Mouse (Mus musculus): ENCODE results near the gene Mfsd4a. TPM values are rescaled to one million over a fixed set of nuclear protein-coding genes. Genes with fewer than 3 reads are reported as not detected.
A peak's percentile ranks its signal among the peaks of the same experiment; 100 is the strongest.

The Mfsd4a gene
- total and polyA plus RNA-seq, 2 experiments from 2014 or later = 4.5 to 6.4 TPM

GRCm38 (mm10) chr1:132004574-132005180, 63.2 kb downstream of the Mfsd4a start:
- H3K9me3 ChIP-seq (replicated peaks; ENCODE audit: control insufficient read depth, low read length) = no peaks in the 10 kb centered on the region
- no peak for ATAC-seq (ENCODE audit: insufficient read depth, low read depth)
- peak overlapping the region; percentile 63 for H3K27ac ChIP-seq (ENCODE audit: low read depth)
- DNase-seq (ENCODE audit: low spot score) = no peak
- no peak overlapping the region for H3K4me3 ChIP-seq (ENCODE audit: low read depth, low read length)
- no peaks in the 10 kb centered on the region for H3K27me3 ChIP-seq (ENCODE audit: control insufficient read depth, insufficient read depth, low read length)
- H3K9ac ChIP-seq (replicated peaks; ENCODE audit: low read depth, low read length) = no peak overlapping the region
- TF ChIP-seq CTCF (IDR thresholded peaks at IDR 0.05; ENCODE audit: low read depth) (no peak), EP300 (IDR thresholded peaks at IDR 0.05; ENCODE audit: low read depth) (no peak)
- H3K36me3 ChIP-seq (replicated peaks; ENCODE audit: control insufficient read depth, insufficient read depth, low read length) = no peaks in the 10 kb centered on the region
- H3K4me1 ChIP-seq (ENCODE audit: control insufficient read depth, insufficient read depth) = peaks cover 12% of the 10 kb centered on the region
- H3K4me2 ChIP-seq (ENCODE audit: low read depth, low read length) = no peak overlapping the region
- 69% methylated on average over 6 of the region's 6 CpGs for WGBS

DNA sequence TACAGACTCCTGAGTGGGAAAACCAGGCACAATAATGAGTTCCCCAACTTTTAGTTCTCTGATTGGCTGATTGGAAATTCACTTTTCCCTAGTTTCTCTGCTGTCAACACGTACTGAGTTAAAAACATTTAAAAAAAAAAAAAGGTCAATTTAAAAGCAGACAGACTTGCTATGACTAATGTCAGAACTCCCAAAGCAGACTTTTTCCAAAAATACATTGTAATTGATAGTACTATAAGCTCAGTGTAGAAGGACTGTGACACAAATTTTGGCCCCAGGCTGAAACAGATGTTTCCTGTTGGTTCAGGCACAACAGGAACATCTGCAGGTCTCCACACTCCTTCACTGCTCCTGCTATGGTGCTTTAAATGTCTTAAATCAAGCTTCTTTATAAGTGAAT, 64.0 kb downstream of the Mfsd4a start:
- peak overlapping the region; percentile 63 for H3K27ac ChIP-seq (ENCODE audit: low read depth)
- H3K4me3 ChIP-seq (ENCODE audit: low read depth, low read length) = no peak overlapping the region
- no peaks in the 10 kb centered on the region for H3K36me3 ChIP-seq (replicated peaks; ENCODE audit: control insufficient read depth, insufficient read depth, low read length)
- TF ChIP-seq CTCF (IDR thresholded peaks at IDR 0.05; ENCODE audit: low read depth) (no peak), EP300 (IDR thresholded peaks at IDR 0.05; ENCODE audit: low read depth) (peak; percentile 61; the same call in 1 of the 2 replicates)
- no peaks in the 10 kb centered on the region for H3K27me3 ChIP-seq (ENCODE audit: control insufficient read depth, insufficient read depth, low read length)
- DNase-seq (ENCODE audit: low spot score) (peak; percentile 60), ATAC-seq (ENCODE audit: insufficient read depth, low read depth) (no peak)
- H3K9ac ChIP-seq (replicated peaks; ENCODE audit: low read depth, low read length) = no peak overlapping the region
- H3K4me1 ChIP-seq (ENCODE audit: control insufficient read depth, insufficient read depth) = peaks cover 6% of the 10 kb centered on the region
- no peak overlapping the region for H3K4me2 ChIP-seq (ENCODE audit: low read depth, low read length)
- WGBS = 48% methylated on average over 1 of the region's 1 CpGs
- H3K9me3 ChIP-seq (replicated peaks; ENCODE audit: control insufficient read depth, low read length) = no peaks in the 10 kb centered on the region

- H3K9me3 ChIP-seq (replicated peaks; ENCODE audit: control insufficient read depth, low read length) = no peaks in the 10 kb centered on the region
- WGBS = 52% methylated on average over 2 of the region's 2 CpGs
Observed at GRCm38 (mm10) chr1:132003111-132003510, 64.8 kb downstream of the Mfsd4a start.

GRCm38 (mm10) chr1:132001880-132002330, 66.0 kb downstream of the Mfsd4a start:
- WGBS = 73% methylated on average over 4 of the region's 4 CpGs
- TF ChIP-seq CTCF (IDR thresholded peaks at IDR 0.05; ENCODE audit: low read depth) = no peak
- TF ChIP-seq EP300 (IDR thresholded peaks at IDR 0.05; ENCODE audit: low read depth) = no peak

More at GRCm38 (mm10) chr1:132003111-132003510, 64.8 kb downstream of the Mfsd4a start:
- no peak for TF ChIP-seq EP300 (IDR thresholded peaks at IDR 0.05; ENCODE audit: low read depth)
- TF ChIP-seq CTCF (IDR thresholded peaks at IDR 0.05; ENCODE audit: low read depth) = no peak
- H3K27ac ChIP-seq (ENCODE audit: low read depth) = peak overlapping the region; percentile 36
- H3K4me1 ChIP-seq (ENCODE audit: control insufficient read depth, insufficient read depth) = peaks cover 4% of the 10 kb centered on the region; the same call in 1 of the 2 replicates
- H3K4me2 ChIP-seq (ENCODE audit: low read depth, low read length) = no peak overlapping the region
- no peaks in the 10 kb centered on the region for H3K27me3 ChIP-seq (ENCODE audit: control insufficient read depth, insufficient read depth, low read length)
- H3K36me3 ChIP-seq (replicated peaks; ENCODE audit: control insufficient read depth, insufficient read depth, low read length) = no peaks in the 10 kb centered on the region
- DNase-seq (ENCODE audit: low spot score) (no peak), ATAC-seq (ENCODE audit: insufficient read depth, low read depth) (no peak)
- no peak overlapping the region for H3K9ac ChIP-seq (replicated peaks; ENCODE audit: low read depth, low read length)
- H3K4me3 ChIP-seq (ENCODE audit: low read depth, low read length) = no peak overlapping the region

DNA sequence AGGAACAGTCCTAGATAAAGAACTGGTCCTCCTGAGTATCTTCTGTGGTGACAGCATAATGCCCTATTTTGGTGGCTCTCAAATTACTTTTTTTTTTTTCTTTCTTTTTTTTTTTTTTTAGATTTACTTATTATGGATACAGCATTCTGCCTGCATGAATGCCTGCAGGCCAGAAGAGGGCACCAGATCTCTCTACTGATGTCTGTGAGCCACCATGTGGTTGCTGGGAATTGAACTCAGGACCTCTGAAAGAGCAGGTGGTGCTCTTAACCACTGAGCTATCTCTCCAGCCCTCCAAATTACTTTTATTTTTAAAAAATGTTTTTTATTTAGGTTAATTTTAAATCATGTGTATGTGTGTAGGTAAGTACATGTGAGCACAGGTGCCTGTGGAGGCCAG, 67.4 kb downstream of the Mfsd4a start:
- Histone ChIP-seq H3K9ac (replicated peaks; ENCODE audit: low read depth, low read length) (no peak overlapping the region), H3K4me2 (ENCODE audit: low read depth, low read length) (no peak overlapping the region), H3K4me1 (ENCODE audit: control insufficient read depth, insufficient read depth) (no peaks in the 10 kb centered on the region), H3K27ac (ENCODE audit: low read depth) (no peak overlapping the region), H3K27me3 (ENCODE audit: control insufficient read depth, insufficient read depth, low read length) (no peaks in the 10 kb centered on the region), H3K9me3 (replicated peaks; ENCODE audit: control insufficient read depth, low read length) (no peaks in the 10 kb centered on the region), H3K4me3 (ENCODE audit: low read depth, low read length) (no peak overlapping the region), H3K36me3 (replicated peaks; ENCODE audit: control insufficient read depth, insufficient read depth, low read length) (no peaks in the 10 kb centered on the region)
- DNase-seq (ENCODE audit: low spot score) (no peak), ATAC-seq (ENCODE audit: insufficient read depth, low read depth) (no peak)
- TF ChIP-seq EP300 (IDR thresholded peaks at IDR 0.05; ENCODE audit: low read depth) (no peak), CTCF (IDR thresholded peaks at IDR 0.05; ENCODE audit: low read depth) (peak; percentile 29)

More at GRCm38 (mm10) chr1:132001880-132002330, 66.0 kb downstream of the Mfsd4a start:
- no peaks in the 10 kb centered on the region for H3K27me3 ChIP-seq (ENCODE audit: control insufficient read depth, insufficient read depth, low read length)
- no peak overlapping the region for H3K27ac ChIP-seq (ENCODE audit: low read depth)
- no peak overlapping the region for H3K9ac ChIP-seq (replicated peaks; ENCODE audit: low read depth, low read length)
- H3K9me3 ChIP-seq (replicated peaks; ENCODE audit: control insufficient read depth, low read length) = no peaks in the 10 kb centered on the region
- ATAC-seq (ENCODE audit: insufficient read depth, low read depth) = no peak
- no peaks in the 10 kb centered on the region for H3K36me3 ChIP-seq (replicated peaks; ENCODE audit: control insufficient read depth, insufficient read depth, low read length)
- DNase-seq (ENCODE audit: low spot score) = no peak
- peaks cover 4% of the 10 kb centered on the region; the same call in 1 of the 2 replicates for H3K4me1 ChIP-seq (ENCODE audit: control insufficient read depth, insufficient read depth)
- no peak overlapping the region for H3K4me3 ChIP-seq (ENCODE audit: low read depth, low read length)
- no peak overlapping the region for H3K4me2 ChIP-seq (ENCODE audit: low read depth, low read length)

GRCm38 (mm10) chr1:131995062-131995461, 72.8 kb downstream of the Mfsd4a start:
- H3K9ac ChIP-seq (replicated peaks; ENCODE audit: low read depth, low read length) = no peak overlapping the region
- DNase-seq (ENCODE audit: low spot score) = no peak
- no peaks in the 10 kb centered on the region for H3K4me1 ChIP-seq (ENCODE audit: control insufficient read depth, insufficient read depth)
- H3K4me3 ChIP-seq (ENCODE audit: low read depth, low read length) = no peak overlapping the region
- ATAC-seq (ENCODE audit: insufficient read depth, low read depth) = no peak
- H3K27ac ChIP-seq (ENCODE audit: low read depth) = no peak overlapping the region
- peak; percentile 69 for TF ChIP-seq CTCF (IDR thresholded peaks at IDR 0.05; ENCODE audit: low read depth)
- TF ChIP-seq EP300 (IDR thresholded peaks at IDR 0.05; ENCODE audit: low read depth) = no peak
- no peaks in the 10 kb centered on the region for H3K9me3 ChIP-seq (replicated peaks; ENCODE audit: control insufficient read depth, low read length)
- H3K4me2 ChIP-seq (ENCODE audit: low read depth, low read length) = no peak overlapping the region
- WGBS = 35% methylated on average over 4 of the region's 4 CpGs
- H3K27me3 ChIP-seq (ENCODE audit: control insufficient read depth, insufficient read depth, low read length) = no peaks in the 10 kb centered on the region
- no peaks in the 10 kb centered on the region for H3K36me3 ChIP-seq (replicated peaks; ENCODE audit: control insufficient read depth, insufficient read depth, low read length)

Data from heart, postnatal 0 days (tissue).